Mouse (Mus musculus) ZHBTc4 (cell line): ENCODE results near the gene Kdm1a.
A peak's percentile ranks its signal among the peaks of the same experiment; 100 is the strongest.

Experiments used
- DNase-seq: peaks from one replicate; pipeline ENCODE4 v3.0.0-alpha.2; 2011; ENCODE audit warnings: low read depth, low spot score

Kdm1a gene

DNA sequence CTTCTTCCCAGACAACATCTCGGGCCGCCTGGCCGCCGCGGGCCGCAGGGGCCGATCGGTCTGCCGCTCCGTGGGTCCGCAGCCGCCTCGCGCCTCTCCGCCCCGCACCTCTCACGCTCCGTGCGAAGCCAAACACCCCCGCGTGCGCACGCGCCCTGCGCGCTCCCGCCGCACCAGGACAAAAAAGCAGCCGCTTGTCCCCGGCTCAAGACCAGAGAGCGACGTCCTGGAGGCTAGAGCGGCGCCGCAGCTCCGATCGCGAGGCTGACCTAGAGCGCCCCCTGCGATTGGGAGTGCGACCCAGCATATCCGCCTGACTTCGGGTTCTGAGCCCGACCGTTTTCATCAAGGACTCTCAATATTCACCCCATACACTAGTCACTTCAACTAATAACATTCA is at the start of gene Kdm1a:
TSS of gene Kdm1a (minus strand) at position 156 of the 400 bp plus-strand sequence.
- peak; percentile 98 for DNase-seq

DNA sequence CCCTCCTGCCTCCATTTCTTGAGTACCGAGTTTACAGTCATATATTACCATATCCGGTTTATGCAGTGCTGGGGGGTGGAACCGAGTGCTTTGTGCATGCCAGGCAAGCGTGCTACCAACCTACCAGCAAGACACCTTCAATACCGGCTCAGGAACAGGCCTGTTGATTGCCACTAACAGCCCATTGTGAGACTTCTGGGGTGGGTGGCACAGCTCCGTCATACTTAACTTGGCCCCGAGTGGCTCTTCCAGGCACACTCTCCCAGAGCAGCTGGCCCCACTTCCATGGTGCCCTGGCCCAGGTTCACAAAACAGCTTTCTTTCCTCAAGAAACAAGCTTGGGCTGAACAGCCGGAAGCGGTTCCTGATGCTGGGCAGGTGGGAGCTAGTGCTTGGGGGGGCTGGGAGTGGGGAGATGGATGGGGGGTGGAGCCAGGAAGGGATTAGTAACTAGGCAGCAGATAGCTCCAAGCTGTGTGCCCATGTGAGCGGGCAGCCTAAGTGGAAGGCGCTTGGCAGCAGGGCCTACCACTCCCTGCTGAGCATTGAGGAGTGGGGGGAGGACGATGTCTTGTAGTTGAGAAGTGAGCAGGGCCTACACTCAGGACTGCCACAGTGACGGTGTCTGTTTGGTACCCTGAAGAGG is 49.5 kb upstream of the Kdm1a start:
- DNase-seq: no peak

DNA sequence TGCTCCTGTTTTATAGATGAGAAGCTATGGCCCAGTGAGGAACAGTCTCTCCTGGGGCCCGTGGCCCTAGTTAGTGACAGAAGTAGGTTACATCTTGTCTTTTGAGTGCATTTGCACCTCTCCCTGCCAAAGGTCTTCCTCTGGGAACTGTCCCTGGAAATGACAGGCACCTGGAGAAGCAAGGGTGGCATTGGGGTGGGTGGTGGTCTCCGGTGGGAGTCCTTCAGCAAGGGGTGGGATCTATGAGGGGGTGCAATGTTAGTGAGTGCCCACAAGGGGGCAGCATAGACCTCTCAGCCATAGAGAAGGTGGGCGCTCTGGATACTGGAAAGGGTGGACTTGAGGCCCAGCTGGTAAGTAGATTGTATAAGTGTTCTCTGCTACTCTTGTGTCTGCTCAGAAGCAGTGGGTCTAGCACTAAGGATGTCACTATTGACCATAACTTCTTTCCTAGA is 48.9 kb upstream of the Kdm1a start:
- DNase-seq: peak; percentile 58

DNA sequence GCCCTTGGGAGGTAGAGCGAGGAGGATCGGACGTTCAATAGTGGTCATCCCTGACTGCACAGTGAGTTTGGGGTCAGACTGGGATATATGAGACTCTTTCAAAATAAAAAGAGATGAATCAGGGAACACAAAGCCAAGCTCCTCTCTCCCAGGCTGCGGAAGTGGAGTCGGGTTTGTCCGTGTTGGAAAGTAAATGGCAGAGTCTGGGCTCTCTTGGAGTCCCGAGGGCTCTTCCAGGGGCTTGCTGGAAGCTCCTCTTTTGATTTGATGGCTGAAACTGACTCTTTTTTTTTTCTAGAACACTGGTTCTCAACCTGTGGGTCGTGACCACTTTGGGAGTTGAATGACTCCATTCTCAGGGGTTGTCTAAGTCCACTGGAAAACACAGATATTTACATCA is 47.7 kb upstream of the Kdm1a start:
- DNase-seq: no peak

DNA sequence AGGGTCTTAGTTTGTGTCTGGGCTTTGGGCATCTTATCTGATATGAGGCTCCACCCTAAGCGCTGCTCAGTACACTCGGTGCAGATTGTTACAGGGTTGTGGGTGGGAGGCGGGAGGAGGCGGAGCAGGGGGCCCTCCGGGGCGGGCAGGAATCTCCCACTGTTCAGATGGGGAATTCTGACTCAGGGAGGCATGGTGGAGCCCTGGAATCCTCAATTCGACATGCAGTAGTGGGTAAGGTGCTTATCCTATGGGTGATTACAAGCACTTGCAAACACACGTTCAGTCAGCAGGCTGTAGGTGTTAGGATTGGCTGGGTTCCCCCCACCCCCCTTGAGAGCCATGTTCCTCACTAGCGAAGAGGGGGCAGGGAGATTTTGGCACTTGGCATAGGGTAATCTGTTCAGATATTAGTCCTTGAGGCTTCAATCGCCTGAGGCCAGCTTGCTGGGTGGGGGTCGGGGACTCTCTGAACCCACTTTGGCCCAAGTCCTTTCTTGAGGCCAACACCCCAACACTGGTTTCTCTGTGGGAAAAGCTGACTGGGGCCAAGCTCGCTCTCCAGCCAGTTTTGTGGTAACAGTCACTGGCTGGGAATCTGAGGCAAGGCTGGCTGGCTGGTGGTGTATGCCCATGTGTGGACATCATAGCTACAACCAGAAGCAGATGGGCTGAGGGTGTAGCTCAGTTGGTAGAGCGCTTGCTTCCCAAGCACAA is 47.1 kb upstream of the Kdm1a start:
- no peak for DNase-seq

DNA sequence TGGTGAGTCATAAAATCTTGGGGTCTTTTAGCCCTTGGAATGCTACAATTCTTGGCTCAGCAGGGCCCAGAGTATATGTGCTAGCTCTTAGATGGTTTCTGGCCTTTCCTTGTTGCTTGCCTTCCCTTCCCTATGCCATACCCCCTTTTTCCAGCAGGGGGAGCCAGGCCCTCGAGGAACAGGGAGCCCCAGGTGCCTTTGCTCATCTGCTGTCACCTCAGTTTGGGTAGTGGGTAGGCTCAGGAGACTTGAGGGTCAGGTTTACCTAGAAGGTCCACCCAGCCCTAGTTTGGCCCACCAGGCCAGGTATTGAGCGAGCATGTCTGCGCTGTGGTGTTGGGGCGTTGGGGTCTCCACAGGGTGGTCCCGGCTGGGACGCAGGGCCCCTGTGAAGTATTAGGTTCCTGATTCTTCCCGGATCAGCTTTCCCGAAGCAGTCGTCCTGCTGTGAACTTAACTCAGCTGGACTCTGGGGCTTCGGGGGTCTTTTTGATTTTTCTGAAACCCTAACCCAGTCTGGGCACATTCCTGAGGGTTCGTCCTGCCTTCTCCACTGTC is 46.5 kb upstream of the Kdm1a start:
- peak; percentile 85 for DNase-seq

DNA sequence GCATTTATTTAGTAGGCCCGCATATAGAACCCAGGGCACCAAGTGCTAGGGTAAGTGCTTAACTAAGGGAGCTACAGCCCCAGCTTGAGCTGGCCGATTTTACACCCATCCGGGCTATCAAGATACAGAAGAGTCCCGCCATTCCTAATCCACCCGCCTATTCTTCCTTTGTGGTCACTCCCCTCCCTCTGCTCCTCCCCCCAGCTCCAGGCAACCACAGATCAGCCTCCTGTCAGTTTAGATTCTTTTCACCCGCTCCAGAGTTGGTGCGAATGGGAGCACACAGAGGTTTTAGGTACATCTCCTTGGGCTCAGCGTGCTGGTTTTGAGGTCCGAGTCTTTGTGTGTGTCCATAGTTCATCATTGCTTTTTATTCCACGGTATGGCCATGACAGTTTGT is 36.4 kb upstream of the Kdm1a start:
- peak; percentile 79 for DNase-seq

DNA sequence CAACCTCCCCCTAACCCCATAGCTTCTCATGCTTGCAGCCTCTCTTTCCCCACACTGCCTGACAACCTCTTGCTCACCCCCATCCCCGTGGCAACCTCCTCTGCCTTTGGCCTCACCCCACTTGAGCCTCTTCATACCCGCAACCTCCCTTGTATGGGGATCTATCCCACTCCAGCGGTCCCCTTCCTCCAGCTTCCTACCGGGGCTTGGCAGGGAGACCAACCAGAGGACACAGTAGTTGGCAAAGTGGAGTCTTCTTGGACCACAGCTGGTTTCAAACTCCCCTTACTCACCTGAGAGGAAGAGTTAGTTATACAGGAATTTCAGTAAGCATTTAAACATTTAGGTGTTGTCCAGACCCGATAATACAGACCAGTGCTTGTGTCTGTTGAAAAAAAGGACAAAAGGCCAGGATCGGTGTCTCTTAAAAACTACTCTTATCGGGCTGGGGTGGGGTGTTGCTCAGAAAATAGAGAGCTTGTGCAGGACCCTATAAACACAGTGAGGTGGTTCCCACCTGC is 35.8 kb upstream of the Kdm1a start:
- DNase-seq: no peak

DNA sequence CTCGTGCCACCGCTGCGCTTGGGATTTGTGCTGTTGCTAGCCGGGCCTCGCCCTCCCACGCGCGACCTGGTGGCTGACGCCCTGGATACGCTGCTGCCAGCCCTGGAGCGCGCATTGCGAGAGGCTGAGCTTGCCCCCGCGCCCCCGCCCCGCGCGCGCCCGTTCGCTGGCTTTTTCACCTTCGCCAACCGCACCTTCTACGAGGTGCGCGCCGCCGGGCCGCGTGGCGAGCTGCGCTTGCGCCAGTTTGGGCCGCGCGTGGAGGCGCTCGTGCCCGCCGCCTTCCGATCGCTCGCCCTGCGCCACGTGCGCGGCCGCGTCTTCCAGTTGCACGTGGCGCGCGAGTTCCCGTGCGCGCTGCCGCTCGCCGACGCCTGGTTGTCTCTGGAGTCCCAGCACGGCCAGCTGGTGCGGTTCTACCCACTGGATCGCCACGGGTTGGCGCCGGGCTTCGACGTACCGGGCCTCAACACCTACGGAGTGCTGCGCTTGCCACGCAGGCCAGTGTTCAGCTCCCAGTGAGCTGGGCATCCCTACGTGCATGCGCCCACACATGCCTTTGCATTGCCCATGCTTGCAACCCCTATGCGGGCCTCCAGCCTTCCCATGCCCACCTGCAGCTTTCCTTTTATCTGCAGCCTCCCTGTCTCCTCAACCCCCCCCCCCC is 35.2 kb upstream of the Kdm1a start:
- peak; percentile 83 for DNase-seq

DNA sequence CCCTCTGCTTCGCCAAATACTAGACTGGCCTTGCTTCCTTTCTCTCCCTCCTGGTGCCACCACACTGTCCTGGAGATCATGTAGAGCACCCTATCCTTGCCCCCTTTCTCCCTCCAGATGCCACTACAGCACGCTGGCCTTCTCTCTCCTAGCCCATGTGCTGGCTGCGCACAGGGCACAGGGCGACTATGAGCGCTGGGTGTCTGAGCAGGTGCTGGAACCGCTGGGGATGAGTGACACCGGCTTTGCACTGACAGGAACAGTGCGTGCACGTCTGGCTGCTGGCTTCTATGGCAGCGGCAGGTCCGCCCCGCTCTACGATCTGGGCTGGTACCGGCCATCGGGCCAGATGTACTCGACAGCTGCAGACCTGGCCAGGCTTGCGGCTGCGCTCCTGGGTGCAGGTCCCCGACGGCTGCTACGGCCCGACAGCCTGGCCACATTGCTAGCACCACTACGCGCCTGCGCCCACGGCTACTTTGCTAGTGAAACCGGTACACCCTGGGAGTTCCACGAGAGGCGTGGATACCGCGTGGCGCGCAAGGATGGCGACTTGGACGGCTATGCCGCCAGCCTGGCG is 34.5 kb upstream of the Kdm1a start:
- DNase-seq: peak; percentile 47

DNA sequence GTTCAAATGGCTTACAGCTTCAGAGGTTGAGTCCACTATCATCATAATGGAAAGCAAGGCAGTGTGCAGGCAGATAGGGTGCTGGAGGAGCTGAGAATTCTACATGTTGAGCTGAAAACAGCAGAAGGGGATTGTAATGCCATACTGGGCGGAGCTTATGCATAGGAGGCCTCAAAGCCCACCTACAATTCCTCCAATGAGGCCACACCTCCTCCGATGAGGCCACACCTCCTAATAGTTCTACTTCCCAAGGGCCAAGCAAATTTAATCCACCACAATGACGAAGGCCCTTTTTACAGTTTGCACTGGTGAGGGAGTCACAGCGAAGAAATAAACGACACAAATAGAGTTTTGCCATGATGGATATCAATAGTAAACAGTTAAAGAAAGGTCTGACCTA is 34.0 kb upstream of the Kdm1a start:
- DNase-seq: peak; percentile 81

DNA sequence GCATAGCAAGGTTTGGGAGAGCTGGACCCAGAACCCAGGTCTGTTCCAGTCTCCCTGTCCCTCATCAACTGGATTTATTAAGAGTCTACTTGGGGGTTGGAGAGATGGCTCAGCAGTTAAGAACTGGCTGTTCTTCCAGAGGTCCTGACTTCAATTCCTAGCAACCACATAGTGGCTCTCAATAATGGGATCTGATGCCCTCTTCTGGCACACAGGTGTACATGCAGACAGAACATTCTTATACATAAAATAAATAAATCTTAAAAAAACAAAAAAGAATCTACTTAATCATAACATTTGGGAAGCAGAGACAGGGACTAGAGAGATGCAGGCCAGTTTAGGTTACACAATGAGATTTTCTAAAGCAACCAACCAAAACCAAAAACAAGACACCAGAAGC is 33.5 kb upstream of the Kdm1a start:
- peak; percentile 53 for DNase-seq

DNA sequence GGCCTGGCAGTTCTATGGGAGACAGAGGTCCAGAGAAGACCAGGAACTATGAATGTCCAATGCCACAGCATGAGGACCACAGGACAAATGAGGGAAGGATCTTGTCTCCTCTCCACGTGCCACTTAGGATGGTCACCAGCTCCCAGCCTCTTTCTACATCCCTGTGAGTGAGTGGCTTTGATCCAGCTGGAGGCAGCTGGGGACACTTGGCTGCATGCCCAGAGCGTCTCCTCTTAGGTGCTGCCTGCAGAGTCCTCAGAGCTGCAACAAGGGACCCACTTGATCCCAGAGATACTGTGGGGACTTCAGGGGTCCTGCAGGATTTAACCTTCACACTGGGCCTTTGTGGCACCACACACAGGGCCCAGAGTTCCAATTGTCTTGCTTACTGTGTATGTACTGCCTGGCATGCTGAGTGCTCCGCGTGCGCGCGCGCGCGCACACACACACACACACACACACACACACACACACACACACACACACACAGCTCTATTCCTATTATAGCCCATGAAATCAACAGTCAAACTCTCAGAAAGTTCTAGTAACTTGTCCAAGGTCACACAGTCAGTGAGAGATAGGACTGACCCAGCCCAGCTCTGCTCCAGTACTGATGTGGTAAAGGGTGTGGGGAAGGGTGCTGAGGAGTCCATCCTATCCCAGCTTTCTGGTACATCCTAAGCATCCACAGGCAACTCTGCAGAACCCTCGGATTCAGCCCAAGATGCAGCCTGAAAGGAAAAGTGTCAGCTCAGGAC is 28.9 kb upstream of the Kdm1a start:
- no peak for DNase-seq

DNA sequence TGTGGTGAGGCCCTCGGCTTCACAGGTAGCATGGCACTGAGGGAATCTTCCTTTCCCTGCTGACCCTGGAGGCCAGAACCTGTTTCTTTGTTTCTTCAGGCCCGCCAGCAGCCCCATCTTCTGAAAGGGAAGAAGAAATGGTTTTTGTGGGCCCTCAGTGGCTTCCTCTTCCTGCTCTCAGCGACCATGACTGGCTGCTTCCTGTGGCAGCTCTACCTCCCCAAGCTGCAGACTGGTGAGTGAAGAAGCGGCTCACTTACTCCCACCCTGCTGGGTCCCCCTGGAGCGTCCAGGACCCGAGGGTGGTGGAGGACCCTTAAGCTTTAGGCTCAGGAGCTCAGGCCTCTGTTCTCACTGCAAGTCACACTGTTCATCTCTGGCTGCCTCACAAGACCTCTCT is 24.1 kb upstream of the Kdm1a start:
- no peak for DNase-seq

DNA sequence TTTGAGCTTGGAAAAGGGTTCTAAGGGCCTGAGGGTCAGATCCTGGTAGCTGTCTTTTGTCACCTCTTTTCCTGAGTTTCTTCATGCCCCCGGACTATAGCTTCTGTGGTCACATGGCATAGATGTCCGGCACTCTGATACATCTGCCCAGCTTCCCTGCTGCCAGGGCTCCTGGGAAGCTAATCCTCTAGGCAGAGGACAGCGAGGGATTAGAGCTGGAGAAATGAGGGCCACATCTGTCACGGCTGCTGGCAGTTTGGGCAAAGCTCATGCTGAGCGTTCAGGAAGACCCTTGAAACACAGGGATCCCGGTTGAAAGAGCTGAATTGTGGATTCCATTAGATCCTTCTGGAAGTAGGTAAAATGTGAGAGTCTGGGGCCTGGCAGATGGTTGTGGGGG is 19.9 kb upstream of the Kdm1a start, which contains the start of gene Lactbl1:
TSS of gene Lactbl1 (plus strand) at position 234 of the 400 bp plus-strand sequence.
- DNase-seq: no peak

DNA sequence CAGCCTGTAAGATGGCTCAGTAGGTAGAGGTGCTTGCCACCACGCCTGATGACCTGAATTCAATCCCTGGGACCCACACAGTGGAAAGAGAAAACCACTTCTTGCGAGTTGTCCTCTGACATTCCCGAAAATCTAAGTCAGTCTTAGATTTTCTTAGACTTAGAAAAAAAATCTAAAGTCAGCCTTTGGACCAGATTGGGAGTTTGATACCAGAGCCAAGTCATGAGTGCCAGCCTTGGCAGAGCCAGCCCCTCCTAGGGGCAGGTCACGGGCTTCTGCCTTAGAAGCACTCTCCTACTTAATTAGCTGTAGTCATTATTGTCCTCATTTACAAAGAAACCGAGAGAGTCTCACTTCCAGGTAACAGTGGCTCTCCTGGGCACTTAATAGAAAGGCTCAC is 19.4 kb upstream of the Kdm1a start:
- no peak for DNase-seq

DNA sequence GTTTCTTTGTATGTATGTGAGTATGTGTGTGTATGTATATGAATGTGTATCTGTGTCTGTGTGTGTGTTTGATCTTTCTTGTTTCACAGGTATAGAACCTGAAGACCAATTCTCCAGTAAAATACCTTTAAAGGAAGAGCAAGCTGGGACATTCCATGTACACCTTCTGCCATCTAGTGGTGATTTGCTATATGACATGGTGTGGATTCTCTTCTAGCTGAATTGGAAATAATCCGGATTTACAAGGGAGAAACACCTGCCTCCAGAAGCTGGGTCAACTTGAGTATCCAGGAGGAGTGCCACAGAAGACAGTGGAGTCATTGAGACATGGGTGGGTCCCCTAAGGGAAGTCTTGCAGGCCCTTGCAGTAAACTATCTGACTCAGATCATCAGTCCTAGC is 18.8 kb upstream of the Kdm1a start:
- peak; percentile 74 for DNase-seq

DNA sequence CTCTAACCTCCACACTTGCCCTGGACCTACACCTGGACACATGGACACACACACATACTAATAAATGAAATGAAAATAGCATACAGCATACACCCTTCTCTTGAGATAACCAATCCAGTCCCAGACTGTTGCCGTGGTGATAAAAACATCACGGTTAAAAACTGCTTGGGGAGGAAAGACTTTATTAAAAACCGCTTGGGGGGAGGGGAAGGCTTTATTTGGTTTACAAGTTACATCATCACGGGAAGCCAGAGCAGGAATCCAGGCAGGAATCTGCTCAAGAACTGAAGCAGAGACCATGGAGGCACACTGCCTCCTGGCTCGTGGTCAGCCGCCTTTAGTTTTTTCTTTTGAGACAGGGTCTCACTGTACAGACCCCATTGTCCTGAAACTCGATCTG is 11.1 kb upstream of the Kdm1a start:
- no peak for DNase-seq

DNA sequence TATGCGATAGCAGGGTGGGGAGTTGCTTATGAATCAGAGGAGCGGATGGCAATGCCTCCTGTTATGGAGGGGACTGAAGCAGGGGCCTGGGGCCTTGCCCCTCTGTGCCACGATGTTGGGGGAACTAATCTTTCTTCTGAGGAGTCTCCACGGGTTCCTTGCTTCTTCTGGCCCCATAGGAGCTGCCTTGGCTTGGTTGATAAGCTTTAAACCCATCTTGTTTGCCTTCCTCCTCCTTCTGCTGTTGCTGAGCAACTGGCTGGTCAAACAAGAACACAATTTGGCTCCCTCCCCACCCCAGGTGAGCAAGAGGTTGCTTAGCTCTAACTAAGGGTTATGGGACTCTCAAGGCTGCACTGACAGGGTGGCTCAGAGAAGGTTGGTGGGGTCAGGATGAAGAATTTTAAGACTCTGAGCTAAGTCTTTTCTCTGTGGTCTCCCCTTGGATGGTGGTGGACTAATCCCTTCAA is 7.9 kb upstream of the Kdm1a start, which contains the start of gene Tex46:
TSS of gene Tex46 (plus strand) at position 51 of the 470 bp plus-strand sequence.
- DNase-seq: no peak

DNA sequence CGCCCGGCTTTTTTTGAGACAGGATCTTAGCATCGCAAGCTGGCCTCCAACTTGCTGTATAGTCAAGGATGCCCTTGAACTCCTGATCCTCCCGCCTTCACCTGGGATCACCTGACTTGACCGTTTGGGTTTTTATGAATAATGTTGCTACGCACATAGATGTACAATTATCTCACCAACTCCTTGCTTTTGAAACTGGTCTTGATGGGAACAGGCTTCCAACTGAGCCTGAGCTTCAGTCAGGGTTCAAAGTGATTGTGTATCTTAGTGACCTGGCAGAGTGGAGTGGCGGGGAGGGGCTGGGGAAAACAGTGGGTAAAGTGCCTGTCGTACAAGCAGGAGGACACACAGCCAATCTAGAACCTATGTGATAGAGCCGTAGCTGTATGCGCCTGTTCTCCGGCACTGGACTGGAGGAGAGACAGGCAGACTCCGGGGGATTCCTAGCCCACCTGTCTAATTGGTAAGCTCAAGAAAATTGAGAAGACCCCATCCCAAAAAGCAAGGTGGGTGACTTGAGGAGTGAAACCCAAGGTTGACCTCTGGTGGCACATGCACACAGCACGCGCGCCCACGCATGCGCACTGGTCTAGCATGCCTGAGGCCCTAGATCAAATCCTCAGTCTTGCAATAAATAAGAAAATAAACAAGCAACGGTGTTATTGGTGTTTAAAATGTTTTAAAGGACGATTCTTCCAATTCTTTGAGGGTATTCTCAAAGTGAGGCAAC is 3.4 kb upstream of the Kdm1a start:
- DNase-seq: peak; percentile 76
